Comparison of ENCODE assay signal across 10 mouse cellular contexts in the genomic region with DNA sequence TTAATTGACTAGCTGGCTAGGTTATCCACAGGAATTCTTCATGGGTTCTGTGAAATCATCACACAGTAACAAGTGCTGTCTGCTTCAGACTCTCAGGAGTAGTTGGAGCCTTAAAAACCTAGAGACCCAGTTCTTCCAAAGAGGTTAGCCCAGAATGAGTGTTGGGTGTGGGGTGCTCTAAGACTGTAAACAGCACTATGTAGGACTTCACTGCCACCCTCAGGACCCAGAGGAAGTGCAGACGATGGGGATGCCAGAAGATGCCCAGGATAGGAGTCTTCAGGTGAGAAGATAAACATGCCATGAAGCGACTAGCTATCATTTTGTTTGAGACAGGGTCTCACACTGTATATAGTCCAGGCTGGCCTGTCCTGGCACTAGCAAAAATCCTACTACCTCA. TPM values are rescaled to one million over a fixed set of nuclear protein-coding genes. Genes with fewer than 3 reads are reported as not detected.
DNase-seq lines count a peak whose midpoint lies in the region; TF ChIP-seq lines count a peak whose summit lies in the region.
"Had no signal": no experiment of that assay in that cellular context is flagged by ENCODE, and none has a peak within 500 bp of the region (broad histone marks: within the 10 kb centered on the region; RNA-seq: fewer than 3 reads in every experiment).

No protein-coding gene starts in this region.

- no peak overlapping the region for H3K27ac ChIP-seq in cortical plate, adult 2 months (ENCODE audit: insufficient read depth, low read length)
- H3K27ac ChIP-seq in layer of hippocampus, adult 2 months, result peak overlapping the region; percentile 24; the same call in 1 of the 2 replicates

- peak; percentile 74 for TF ChIP-seq CTCF in cortical plate, adult 2 months (IDR thresholded peaks at IDR 0.05; ENCODE audit: extremely low read depth, insufficient read depth, low read length)
- peak; percentile 79 for TF ChIP-seq CTCF in layer of hippocampus, adult 2 months (conservative IDR thresholded peaks at IDR 0.05)

- TF ChIP-seq POLR2A in cortical plate, adult 2 months (IDR thresholded peaks at IDR 0.05; ENCODE audit: extremely low read depth, insufficient read depth, low read length), result no peak

- H3K4me3 ChIP-seq in cortical plate, adult 2 months (ENCODE audit: insufficient read depth, low read length), result no peak overlapping the region
- H3K4me3 ChIP-seq in layer of hippocampus, adult 2 months, result no peak overlapping the region

- no peaks in the 10 kb centered on the region for H3K4me1 ChIP-seq in cortical plate, adult 2 months (ENCODE audit: control insufficient read depth, insufficient read depth, low read length)

- DNase-seq in kidney, postnatal 4 days, result peak; percentile 8 to 9
- DNase-seq in kidney, postnatal 25 days, result no peak
- peak; percentile 49 to 59 for DNase-seq in layer of hippocampus, adult 2 months (ENCODE audit: low spot score in 2 of 2)
- peak; percentile 69 for DNase-seq in right cerebral cortex, adult 18-20 months
- DNase-seq in embryo, embryonic 10 days (ENCODE audit: low spot score), result no peak
- DNase-seq in yolk sac, embryonic 10.5 days (ENCODE audit: low spot score), result no peak
- DNase-seq in urinary bladder, adult 2 months (ENCODE audit: low spot score), result no peak
- DNase-seq: gastrocnemius, postnatal 25 days had no signal

RNA-seq across cellular contexts. Expression of a gene that starts 0.7 kb away (rescaled TPM):
- 18.4 and 18.8 TPM in 2 replicates for polyA plus RNA-seq in cortical plate, adult 2 months (2012; rRNA removed)
- total RNA-seq in layer of hippocampus, adult 2 months (2021), result 10 to 100 TPM; 20.9 to 22.3 TPM
- 0.01 and 0.03 TPM in 2 replicates for polyA plus RNA-seq in urinary bladder, adult 2 months (2012; rRNA removed)
- total RNA-seq: gastrocnemius, postnatal 25 days had no signal
- polyA plus RNA-seq: thymus, postnatal 0 days had no signal

Comparison
In these comparisons a context has a peak if more than half of its experiments do, and no peak if none do; other contexts are left out.
1. DNase-seq: peak in kidney, postnatal 4 days (2 of 2), layer of hippocampus, adult 2 months (2 of 2) and right cerebral cortex, adult 18-20 months (single experiment); none in kidney, postnatal 25 days (0 of 2), embryo, embryonic 10 days (single experiment), yolk sac, embryonic 10.5 days (single experiment) and urinary bladder, adult 2 months (single experiment).
2. RNA of a gene that starts 0.7 kb away (polyA plus RNA-seq): 18.4 to 18.8 TPM in cortical plate, adult 2 months; 0.01 to 0.03 TPM in urinary bladder, adult 2 months; every median in the first group is over 10 times any median in the second.